Mouse (Mus musculus) WW6 (cell line): ENCODE data around the gene Mocs3.
A peak's percentile ranks its signal among the peaks of the same experiment; 100 is the strongest.

Experiments used
- DNase-seq: peaks from one replicate; pipeline ENCODE4 v3.0.0-alpha.2; 2013; ENCODE audit warnings: low read depth, low spot score

Mocs3 gene

DNA sequence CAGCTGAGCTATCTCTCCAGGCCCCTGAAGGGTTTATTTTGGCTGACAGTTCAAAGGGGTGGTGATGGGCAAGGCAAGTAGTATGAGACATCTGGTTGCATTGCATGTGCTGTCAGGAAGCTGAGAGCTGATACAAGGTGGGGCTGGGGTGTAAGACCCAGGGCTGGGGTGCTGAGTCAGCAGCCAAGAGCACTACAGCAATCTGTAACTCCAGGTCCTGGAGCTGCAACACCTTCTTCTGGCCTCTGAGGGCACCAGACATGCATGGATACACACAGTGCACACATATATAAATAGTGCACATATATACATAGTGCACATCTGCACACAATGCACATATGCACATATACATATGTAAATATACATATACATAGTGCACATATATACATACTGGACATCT is 12.4 kb downstream of the Mocs3 start:
- no peak for DNase-seq

DNA sequence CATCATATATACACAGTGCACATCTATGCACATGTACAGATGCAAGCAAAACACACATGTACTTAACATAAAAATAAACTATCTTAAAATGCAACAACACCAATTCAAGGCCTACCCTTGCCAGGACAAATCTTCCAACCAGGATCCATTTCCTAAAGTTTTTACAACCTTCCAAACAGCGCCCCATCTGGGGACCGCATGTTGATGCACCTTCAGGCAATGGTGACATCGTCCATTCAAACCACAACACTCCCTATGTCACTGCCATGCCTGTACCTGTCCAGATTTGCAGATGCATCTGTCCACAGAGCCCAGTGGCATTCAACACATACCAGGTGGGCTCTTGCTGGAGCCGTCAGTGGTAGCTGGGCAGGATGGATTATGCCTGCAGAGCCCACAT is 12.9 kb downstream of the Mocs3 start:
- no peak for DNase-seq

DNA sequence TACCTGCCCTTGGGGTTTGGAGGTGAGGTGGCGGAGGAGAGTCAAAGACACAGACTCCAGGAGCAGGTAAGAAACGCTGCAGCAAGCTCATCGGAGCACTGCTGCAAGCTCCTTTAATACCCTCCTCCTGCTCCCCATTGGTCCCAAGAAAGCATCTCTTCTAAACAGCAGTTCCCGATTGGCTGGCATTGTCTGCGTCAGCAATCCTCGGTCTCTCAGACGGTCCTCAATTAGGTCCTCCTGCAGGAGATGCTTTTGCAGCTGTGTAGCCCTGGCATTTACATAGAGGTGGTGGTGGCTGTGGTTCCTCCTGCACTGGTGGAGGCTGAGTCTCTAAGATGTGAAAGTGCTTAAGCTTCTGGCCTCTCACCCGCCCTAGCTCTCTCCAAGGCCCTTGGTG is 15.1 kb downstream of the Mocs3 start:
- DNase-seq: no peak

DNA sequence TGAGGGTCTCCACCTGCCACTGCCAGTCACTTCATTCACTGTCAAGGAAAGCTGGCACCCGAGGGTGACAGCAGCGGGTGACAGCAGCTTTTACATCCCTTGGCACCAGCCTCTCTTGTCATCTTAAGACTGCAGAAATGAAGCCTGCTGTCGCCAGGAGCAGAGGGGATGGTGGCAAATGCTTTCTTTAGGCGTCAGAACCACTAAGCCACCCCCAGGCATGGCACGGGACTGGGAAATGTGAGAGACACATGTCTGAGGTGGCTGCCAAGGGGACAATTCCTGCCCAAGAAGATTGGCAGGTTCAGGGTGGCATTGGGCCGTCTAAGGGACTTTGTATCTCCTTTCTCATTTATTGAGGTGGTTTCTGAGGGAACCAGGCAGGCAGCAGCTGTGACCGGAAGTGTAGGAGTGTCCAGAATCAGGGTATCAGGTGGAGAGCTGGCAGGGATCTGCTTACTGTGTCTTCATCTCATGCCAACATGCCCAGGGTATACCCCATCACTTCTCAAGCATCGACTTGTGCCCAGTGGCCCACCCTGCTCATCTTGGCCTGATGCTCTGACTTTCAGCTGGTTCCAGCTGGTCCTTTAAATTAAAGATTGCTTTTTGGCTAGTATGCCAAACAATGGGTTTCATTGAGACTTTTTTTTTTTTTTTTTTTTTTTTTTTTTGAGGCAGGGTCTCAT is 17.9 kb downstream of the Mocs3 start:
- DNase-seq: no peak

DNA sequence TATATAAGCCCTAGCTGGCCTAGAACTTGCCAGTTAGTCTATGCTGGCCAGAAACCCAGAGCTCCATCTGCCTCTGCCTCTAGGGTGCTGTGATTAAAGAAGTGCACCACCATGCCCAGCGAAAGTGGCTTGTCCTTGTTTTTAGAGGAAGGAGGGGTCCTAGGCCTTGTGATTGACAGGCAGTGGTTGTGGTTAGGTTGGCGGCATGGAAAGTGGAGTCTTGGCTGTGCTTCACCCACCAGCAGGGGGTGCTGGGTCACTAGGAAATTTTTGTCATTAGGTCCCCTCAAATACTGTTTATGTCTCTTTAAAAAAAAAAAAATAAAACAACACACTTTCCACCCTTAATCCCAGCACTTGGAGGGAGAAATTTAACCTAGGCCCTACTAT is 18.4 kb downstream of the Mocs3 start:
- DNase-seq: no peak

DNA sequence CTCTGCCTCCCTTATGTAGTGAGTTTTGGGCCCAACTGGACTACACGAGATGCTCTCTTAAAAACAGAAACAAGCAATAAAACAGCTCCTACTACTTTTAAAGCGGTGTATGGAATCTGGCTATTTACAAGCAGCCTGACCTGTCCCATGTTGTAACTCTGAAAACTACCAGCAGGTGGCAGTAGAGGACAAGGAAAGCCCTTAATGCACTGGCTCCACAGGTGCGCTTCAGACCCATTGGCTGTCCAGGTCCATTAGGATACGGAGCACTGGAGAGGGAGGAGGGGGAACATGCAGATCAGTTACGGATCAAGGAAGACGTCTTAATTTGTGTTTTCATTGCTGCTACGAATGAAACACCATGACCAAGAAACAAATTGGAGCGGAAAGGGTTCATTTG is 19.8 kb downstream of the Mocs3 start:
- peak; percentile 69 for DNase-seq

DNA sequence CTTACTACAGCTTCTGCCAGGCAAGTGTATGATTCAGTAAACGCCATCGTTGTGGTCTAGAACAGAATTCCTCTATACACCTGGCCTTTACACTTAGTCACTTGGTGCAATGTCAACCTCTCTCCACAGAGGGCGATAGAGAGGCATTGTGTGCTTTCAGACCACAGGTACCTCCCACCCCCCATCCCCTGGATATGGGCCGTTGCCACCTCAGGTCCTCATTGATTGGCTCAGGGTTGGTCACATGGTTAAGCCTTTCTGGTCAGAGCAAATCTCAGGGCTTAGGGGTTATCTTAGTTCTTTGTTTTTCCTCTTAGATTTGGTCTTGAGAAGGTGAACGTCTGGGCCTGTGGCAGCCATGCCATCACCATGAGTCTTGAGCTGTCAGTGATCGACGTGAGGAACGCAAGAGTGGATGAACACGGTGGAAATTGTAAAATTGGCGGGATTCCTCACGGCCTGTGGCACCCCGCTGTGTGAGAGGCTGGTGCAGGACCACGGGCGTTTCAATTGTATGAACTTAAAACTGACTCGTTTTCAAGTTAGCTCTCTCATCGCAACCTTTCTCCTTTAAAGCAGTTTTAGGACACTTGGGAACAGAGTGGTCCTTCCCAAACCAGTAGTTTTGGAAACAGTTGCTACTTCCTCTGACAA is 22.3 kb downstream of the Mocs3 start:
- peak; percentile 84 for DNase-seq

DNA sequence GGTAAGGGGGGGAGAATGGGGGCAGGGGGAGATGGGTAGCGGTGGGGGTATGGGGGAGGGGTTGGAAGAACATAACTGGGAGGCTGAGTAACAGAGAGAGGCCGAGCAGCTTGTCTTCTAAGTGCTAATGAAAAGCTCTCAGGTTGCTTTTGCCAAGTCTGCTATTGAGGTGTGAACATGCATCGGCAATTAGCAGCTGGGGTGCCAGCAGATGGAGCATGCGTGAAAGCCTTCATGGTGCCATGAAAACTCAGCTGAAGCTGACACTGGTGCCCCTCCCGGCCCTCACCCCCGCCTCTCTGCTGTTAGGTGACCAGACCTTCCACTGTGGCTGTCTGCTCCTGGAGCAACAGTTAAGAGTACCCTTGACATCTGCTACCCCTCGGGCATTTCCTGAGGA is 23.4 kb downstream of the Mocs3 start:
- DNase-seq: no peak

DNA sequence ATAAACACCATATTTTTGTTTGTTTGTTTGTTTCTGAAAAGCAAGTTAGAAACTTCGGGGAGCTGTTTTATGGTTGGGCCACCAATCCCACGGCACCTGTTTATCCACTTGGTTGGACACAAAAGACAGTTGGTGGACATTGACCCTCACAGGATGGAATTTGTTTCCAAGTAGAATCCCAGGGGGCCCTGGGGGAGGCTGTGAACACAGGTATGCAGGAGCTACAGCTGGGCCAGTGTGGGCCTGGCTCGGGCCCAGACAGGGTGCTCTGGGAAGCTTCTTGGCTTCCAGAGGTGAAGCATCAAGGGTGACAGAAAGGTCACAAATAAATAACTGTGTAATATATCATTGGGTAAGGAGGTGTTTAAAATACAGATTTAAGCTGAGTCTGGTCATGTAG is 26.1 kb downstream of the Mocs3 start:
- DNase-seq: no peak

DNA sequence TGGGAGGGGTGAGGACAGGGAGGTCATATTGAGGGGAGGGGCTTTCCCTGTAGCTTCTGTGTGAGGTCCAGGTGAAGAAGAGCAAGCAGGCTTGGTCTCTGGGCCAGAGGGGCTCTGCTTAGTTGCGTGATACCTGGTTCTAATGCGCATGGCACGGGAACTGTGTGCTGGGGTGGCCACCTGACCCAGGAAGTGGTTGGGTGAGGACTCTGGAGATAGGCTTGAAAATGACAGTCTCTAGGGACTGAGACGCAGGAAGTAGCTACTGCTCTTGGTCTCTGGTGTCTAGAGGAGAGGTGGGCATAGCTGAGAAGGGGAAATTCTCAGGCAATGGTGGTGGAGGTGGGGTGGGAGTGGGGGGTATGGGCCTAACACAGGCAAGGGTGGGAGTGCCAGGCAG is 26.8 kb downstream of the Mocs3 start:
- no peak for DNase-seq

DNA sequence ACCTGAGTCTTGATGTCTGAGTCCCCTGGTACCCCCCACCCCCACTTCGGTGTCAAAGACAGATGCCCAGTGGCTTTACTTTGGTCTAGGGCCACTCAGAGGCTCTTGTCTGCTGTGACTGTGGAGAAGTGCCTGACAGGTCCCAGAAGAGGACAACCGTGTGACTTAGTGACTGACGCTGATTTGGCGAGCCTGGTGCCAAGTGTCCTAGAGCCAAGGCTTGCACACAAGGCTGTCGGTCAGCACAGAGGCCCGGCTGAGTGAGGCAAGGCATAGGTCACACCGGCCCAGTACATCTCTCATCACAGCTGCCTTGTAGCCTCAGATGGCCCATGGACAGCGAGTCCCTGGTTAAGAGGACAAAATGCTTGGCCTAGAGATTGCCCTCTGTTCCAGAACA is 28.6 kb downstream of the Mocs3 start:
- no peak for DNase-seq

DNA sequence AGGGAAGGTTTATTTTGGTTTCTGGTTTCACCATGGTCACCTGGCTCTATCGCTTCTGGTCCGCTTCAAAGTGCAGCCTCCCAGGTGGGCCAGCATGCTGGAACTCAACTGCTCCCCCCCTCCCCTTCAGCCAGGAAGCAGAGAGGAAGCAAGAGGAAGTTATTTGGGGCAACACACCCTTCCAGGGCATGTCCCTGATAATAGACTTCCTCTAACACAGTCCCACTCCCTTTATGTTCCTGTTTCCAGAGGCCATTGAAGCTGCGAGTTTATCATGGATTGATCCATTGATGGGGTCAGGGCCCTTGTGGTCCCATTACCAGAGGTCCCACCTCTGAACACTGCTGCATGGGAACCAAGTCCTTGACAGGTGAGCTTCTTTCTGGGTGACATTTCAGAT is 29.7 kb downstream of the Mocs3 start:
- no peak for DNase-seq

DNA sequence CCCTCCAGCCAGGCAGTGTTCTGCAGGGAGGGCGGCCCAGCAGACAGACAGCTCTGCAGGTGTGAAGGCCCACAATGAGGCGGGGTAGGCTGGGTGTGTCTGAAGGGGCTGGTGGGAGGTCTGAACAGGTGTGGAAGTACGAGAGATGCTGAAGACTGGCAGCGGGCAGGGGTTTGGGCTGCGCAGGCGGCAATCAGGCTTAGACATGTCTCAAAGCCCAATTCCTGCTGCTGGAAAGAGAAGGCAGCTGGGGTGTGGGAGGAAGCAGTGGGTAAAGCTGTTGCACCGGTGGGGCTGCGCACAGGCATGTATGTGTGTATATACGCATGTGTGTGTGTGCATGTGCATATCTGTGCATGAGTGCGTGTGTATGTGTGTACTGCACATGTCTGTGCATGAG is 30.5 kb downstream of the Mocs3 start:
- DNase-seq: no peak

DNA sequence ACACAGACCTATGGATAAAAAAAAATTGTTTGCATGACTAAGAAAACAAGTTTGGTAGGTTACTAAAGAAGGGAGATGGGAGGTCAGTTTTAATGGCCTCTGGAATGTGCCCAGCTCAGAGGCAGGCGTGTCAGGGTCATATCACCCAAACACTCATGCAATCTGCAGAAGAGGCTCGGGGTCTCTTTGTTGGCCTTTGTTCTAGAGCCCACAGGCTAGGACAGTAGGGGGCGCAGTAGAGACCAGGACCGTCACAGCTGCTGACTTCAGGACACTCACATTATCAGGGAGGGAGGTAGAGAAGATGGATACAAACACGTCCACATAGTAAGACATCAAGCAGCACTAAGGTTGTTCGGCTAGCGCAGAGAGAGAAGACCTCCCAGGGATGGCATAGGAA is 37.6 kb downstream of the Mocs3 start:
- DNase-seq: no peak

DNA sequence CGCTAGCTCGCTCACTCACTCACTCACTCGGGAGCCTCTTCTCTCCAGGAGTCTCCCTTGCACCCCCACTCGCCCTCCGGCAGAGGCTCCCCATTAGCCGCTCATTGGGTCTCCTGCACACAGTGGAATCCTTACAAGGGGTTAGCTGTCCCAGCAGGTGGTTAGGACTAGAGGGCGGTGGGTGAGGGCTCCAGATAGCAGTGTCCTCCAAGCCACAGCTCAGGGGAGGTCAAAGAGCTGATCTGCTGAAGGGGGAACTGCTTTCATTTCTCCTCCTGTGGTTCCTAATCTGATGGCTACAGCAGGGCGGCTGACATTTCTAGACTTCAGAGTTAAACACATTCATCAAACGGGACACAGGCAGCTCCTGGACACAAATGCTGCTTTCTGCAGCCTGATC is 43.0 kb downstream of the Mocs3 start:
- no peak for DNase-seq

DNA sequence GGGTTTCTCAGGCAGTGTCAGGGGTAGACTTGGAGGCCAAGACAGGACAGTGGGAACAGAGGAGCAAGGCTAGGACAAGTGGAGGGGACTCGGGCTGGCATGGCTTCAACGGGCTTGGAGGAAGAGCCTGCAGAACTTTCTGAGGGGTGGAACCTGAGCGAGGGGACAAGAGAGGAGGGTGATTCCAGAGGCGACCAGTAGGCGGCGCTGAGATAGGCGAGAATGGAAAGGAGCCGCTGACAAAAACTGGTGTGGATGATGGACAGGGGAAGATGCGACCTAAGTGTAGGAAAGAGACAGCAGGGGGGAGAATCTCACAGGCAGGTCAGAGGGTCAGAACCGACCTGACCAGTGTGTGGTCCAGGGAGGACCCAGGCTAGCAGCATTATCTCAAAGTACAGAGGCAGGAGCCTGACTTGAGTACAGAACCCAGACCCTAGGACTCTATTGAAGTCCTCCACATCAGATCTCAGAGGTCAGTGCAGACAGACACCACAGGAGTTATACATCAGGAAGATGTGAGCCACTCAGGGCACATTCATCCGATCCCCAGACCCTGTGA is 44.0 kb downstream of the Mocs3 start:
- no peak for DNase-seq

DNA sequence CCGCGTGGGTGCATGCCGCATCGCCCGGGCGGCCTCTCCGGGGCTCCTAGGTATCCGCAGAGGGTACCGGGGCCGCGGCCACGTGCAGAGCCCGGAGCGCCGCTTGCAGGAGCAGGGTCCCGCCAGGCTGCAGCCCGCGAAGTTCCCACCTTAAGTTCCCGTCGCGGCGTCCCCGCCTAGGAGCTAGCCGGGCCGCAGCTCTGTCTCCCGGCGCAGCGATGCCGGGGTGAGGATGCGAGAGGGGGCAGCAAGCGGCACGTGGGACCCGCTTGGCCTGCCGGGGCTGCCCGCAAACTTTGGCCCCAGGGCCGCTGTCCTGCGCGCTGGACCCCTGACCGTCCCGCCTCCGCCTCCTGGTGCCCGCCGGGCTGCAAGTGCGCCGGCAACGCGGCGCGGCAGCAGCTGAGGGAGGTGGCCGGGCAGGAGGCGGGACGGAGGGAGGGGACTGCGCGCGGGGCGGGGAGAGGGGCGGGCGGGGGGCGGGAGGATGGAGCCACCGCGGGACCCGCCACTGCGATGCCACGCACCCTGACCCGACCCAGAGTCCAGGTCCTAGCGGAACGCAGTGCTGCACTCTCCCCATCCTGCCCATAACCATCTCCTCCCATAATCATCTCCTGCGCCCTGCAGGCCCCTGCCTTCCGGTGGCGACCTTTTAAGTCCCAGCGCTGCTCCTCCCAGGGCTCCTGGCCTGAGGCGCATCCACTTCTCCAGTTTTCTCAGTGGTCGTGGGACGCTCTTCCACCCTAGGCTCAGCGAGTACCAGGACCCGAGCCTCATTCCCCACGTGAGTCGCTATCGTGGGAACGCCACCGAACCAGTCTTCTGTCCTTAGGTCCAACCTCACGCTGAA is 50.5 kb downstream of the Mocs3 start:
- no peak for DNase-seq

DNA sequence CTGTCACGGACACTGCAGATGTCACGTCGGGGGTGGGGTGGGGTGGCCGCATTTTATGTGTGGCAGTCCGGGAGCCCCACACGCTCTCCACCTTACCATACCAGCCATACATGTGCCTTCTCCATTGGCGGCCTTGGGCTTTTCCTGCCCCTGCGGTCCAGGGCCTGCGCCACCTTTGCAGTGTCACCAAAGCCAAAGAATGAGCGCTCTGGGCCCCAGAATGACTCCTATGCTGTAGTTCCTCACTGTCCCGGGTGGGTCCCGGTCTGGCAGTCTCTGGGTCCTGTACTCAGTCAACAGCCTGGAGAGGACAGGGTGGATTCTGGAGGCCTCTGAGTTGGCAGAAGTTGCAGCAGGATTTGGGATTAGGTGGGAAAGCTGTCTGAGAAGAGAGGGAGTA is 51.2 kb downstream of the Mocs3 start, which contains the start of gene Kcng1:
TSS of gene Kcng1 (minus strand) at position 155 of the 400 bp plus-strand sequence.
- no peak for DNase-seq
